In the genomic region with DNA sequence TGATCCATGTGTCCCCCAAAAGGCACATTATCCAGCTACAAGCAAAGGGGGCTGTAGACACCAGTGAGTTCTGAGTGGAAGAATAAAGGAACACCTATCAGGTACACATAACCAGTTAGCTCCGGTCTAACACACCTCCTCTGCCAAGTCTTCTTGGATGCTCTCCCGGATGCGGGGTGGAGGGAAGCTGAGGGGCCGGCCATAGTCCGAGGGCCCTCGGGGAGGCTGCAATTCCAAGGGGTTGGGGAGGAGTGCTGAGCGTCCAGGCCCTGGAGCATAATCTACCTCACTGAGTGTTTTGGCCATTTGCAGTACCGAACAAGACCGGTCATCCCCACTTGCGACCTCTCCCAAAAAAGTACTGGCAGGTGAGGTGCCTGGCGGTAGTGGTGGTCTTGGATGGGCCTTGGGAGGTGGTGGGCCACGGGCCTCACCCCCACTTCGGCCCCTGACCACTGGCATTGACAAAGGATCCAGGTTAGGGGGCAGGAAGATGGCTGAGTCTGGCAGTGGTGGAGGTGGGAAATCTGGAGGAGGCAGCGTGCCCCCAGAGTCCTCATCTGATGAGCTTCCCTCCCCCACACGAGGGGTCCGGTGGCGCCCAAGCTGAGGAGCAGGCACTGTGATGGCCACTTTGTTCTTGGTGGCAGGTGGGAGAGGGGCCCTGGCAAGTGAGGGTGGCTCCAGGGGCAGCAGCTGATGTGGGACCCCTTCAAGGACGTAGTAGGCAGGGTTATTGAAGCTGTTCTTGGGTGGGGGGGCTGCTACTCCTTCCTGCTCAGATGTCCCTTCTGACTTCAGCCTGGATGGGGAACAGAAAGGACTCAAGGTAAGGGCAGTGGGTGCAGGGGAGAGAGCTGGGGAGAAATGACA, we compare ENCODE assay signal across 13 mouse cellular contexts. TPM values are rescaled to one million over a fixed set of nuclear protein-coding genes. Genes with fewer than 3 reads are reported as not detected.
DNase-seq lines count a peak whose midpoint lies in the region; ATAC-seq and TF ChIP-seq lines count a peak whose summit lies in the region.
"Had no signal": no experiment of that assay in that cellular context is flagged by ENCODE, and none has a peak within 500 bp of the region (broad histone marks: within the 10 kb centered on the region; RNA-seq: fewer than 3 reads in every experiment).

No protein-coding gene starts in this region.

- H3K4me2 ChIP-seq in heart, embryonic 13.5 days, result no peak overlapping the region
- H3K4me2 ChIP-seq in midbrain, postnatal 0 days (ENCODE audit: low read depth, low read length, poor library complexity, severe bottlenecking), result no peak overlapping the region
- H3K4me2 ChIP-seq in embryonic facial prominence, embryonic 15.5 days (replicated peaks), result no peak overlapping the region
- no peak overlapping the region for H3K4me2 ChIP-seq in stomach, embryonic 16.5 days (ENCODE audit: low read depth, low read length)

- TF ChIP-seq CTCF in midbrain, postnatal 0 days (IDR thresholded peaks at IDR 0.05), result no peak

- peaks cover 30% of the 10 kb centered on the region for H3K27me3 ChIP-seq in heart, embryonic 13.5 days (replicated peaks)
- peaks cover 56% of the 10 kb centered on the region for H3K27me3 ChIP-seq in midbrain, embryonic 10.5 days (ENCODE audit: low read depth, poor library complexity, severe bottlenecking)
- peaks cover 41% of the 10 kb centered on the region for H3K27me3 ChIP-seq in midbrain, postnatal 0 days (ENCODE audit: insufficient read depth, low read length)
- H3K27me3 ChIP-seq in embryonic facial prominence, embryonic 15.5 days, result peaks cover 49% of the 10 kb centered on the region
- peaks cover 30% of the 10 kb centered on the region for H3K27me3 ChIP-seq in stomach, embryonic 16.5 days (ENCODE audit: control insufficient read depth, insufficient read depth, low read length)
- H3K27me3 ChIP-seq: CH12.LX had no signal

- H3K4me3 ChIP-seq in heart, embryonic 13.5 days, result no peak overlapping the region
- 0 out of 2 replicates have a peak overlapping the region, but pooled peaks have one; percentile 3 for H3K4me3 ChIP-seq in midbrain, embryonic 10.5 days
- H3K4me3 ChIP-seq in midbrain, postnatal 0 days (ENCODE audit: low read depth, low read length), result no peak overlapping the region
- no peak overlapping the region for H3K4me3 ChIP-seq in embryonic facial prominence, embryonic 15.5 days (replicated peaks)
- no peak overlapping the region for H3K4me3 ChIP-seq in stomach, embryonic 16.5 days (replicated peaks; ENCODE audit: low read length)

- H3K9me3 ChIP-seq in heart, embryonic 13.5 days, result no peaks in the 10 kb centered on the region
- H3K9me3 ChIP-seq in midbrain, embryonic 10.5 days (replicated peaks), result no peaks in the 10 kb centered on the region
- no peaks in the 10 kb centered on the region for H3K9me3 ChIP-seq in midbrain, postnatal 0 days (ENCODE audit: low read length)
- H3K9me3 ChIP-seq in embryonic facial prominence, embryonic 15.5 days (replicated peaks), result no peaks in the 10 kb centered on the region
- no peaks in the 10 kb centered on the region for H3K9me3 ChIP-seq in stomach, embryonic 16.5 days (replicated peaks; ENCODE audit: control insufficient read depth, low read length)

- peaks cover 38% of the 10 kb centered on the region for H3K4me1 ChIP-seq in heart, embryonic 13.5 days
- peaks cover 36% of the 10 kb centered on the region for H3K4me1 ChIP-seq in midbrain, embryonic 10.5 days
- no peaks in the 10 kb centered on the region for H3K4me1 ChIP-seq in midbrain, postnatal 0 days (ENCODE audit: insufficient read depth, low read length)
- peaks cover 19% of the 10 kb centered on the region for H3K4me1 ChIP-seq in embryonic facial prominence, embryonic 15.5 days
- peaks cover 12% of the 10 kb centered on the region for H3K4me1 ChIP-seq in stomach, embryonic 16.5 days (ENCODE audit: control insufficient read depth, insufficient read depth, low read length)

- intact Hi-C loops in gastrocnemius, postnatal 36 days (cut with DNase I), result loop anchor here (5.0 kb wide), 1 partner anchor 147 kb away; no protein-coding TSS in a partner anchor

- no peak for ATAC-seq in heart, embryonic 13.5 days (ENCODE audit: extremely low read depth, insufficient number of reproducible peaks, low FRiP score, low TSS enrichment)
- no peak for ATAC-seq in midbrain, postnatal 0 days (ENCODE audit: low FRiP score)
- peak; percentile 12; the same call in 1 of the 2 replicates for ATAC-seq in embryonic facial prominence, embryonic 15.5 days (ENCODE audit: insufficient number of reproducible peaks, low FRiP score, low TSS enrichment, low read depth)
- peak; percentile 19; the same call in 1 of the 2 replicates for ATAC-seq in stomach, embryonic 16.5 days (ENCODE audit: insufficient read depth, low FRiP score)
- ATAC-seq: inflammation-experienced regulatory T-cells, adult 6 months had no signal

- H3K9ac ChIP-seq in heart, embryonic 13.5 days, result peak overlapping the region; percentile 44; the same call in 1 of the 2 replicates
- H3K9ac ChIP-seq in midbrain, postnatal 0 days (replicated peaks; ENCODE audit: low read length, poor library complexity, severe bottlenecking), result no peak overlapping the region
- H3K9ac ChIP-seq in embryonic facial prominence, embryonic 15.5 days, result no peak overlapping the region
- no peak overlapping the region for H3K9ac ChIP-seq in stomach, embryonic 16.5 days (ENCODE audit: low read length)

- H3K27ac ChIP-seq in heart, embryonic 13.5 days (replicated peaks), result no peak overlapping the region
- no peak overlapping the region for H3K27ac ChIP-seq in midbrain, embryonic 10.5 days (replicated peaks)
- H3K27ac ChIP-seq in midbrain, postnatal 0 days (ENCODE audit: low read depth, low read length), result no peak overlapping the region
- no peak overlapping the region for H3K27ac ChIP-seq in embryonic facial prominence, embryonic 15.5 days (replicated peaks)
- H3K27ac ChIP-seq in stomach, embryonic 16.5 days (ENCODE audit: low read length), result no peak overlapping the region

- peaks cover 64% of the 10 kb centered on the region for H3K36me3 ChIP-seq in heart, embryonic 13.5 days
- peaks cover 64% of the 10 kb centered on the region for H3K36me3 ChIP-seq in midbrain, embryonic 10.5 days
- no peaks in the 10 kb centered on the region; the same call in 1 of the 2 replicates for H3K36me3 ChIP-seq in midbrain, postnatal 0 days (ENCODE audit: insufficient read depth, low read length)
- peaks cover 49% of the 10 kb centered on the region for H3K36me3 ChIP-seq in embryonic facial prominence, embryonic 15.5 days
- peaks cover 29% of the 10 kb centered on the region for H3K36me3 ChIP-seq in stomach, embryonic 16.5 days (ENCODE audit: control insufficient read depth, insufficient read depth, low read length)

- 79% methylated on average over 18 of the region's 18 CpGs for WGBS in heart, embryonic 13.5 days
- 88% methylated on average over 18 of the region's 18 CpGs for WGBS in midbrain, embryonic 10.5 days
- WGBS in midbrain, postnatal 0 days, result 88% methylated on average over 18 of the region's 18 CpGs
- 80% methylated on average over 18 of the region's 18 CpGs for WGBS in embryonic facial prominence, embryonic 15.5 days
- 85% methylated on average over 18 of the region's 18 CpGs for WGBS in stomach, embryonic 16.5 days

- DNase-seq in heart, adult 8-10 months (ENCODE audit: low spot score), result no peak
- DNase-seq in midbrain, embryonic 10.5 days (ENCODE audit: low spot score), result no peak
- DNase-seq in midbrain, postnatal 0 days (ENCODE audit: low spot score), result no peak
- no peak for DNase-seq in gastrocnemius, postnatal 36 days
- DNase-seq: cerebellum, adult 2 months; layer of hippocampus, adult 9-11 months had no signal

RNA-seq across cellular contexts. Expression of a gene that starts 5.9 kb away (rescaled TPM):
- 0.11 and 0.32 TPM in 2 replicates for polyA plus RNA-seq in heart, embryonic 13.5 days (2015; fragmentation: Nextera tagmentation; extraction: Ambion mirVana)
- under 1 TPM in 2 of 4 experiments, not detected in 2; 0.22 to 0.37 TPM for total RNA-seq in heart, adult 8-10 months (2022)
- polyA plus RNA-seq in midbrain, embryonic 10.5 days (2016; fragmentation: Nextera tagmentation; extraction: Ambion mirVana), result 0.83 and 2.0 TPM in 2 replicates
- 0.82 TPM in 1 of 2 replicates, not detected in the other for total RNA-seq in midbrain, postnatal 0 days (2014; rRNA removed)
- polyA plus RNA-seq in midbrain, postnatal 0 days (2015; fragmentation: Nextera tagmentation; extraction: Ambion mirVana), result 0.12 TPM in 1 of 2 replicates, not detected in the other
- polyA plus RNA-seq in embryonic facial prominence, embryonic 15.5 days (2015; fragmentation: Nextera tagmentation; extraction: Ambion mirVana), result 0.34 and 0.45 TPM in 2 replicates
- polyA plus RNA-seq in stomach, embryonic 16.5 days (2015; fragmentation: Nextera tagmentation; extraction: Ambion mirVana), result 2.0 and 2.6 TPM in 2 replicates
- not detected for total RNA-seq in gastrocnemius, postnatal 36 days (2021)
- total RNA-seq: CH12.LX; left cerebral cortex, postnatal 36 days; megakaryocyte progenitor cell, adult 5-6 weeks had no signal
- polyA plus RNA-seq: inflammation-experienced regulatory T-cells, adult 6 months had no signal

RNA-seq across cellular contexts. Expression of a gene that starts 14.0 kb away (rescaled TPM):
- 44.9 and 56.3 TPM in 2 replicates for polyA plus RNA-seq in heart, embryonic 13.5 days (2015; fragmentation: Nextera tagmentation; extraction: Ambion mirVana)
- 100 to 1,000 TPM; 174 to 207 (median 187) TPM for total RNA-seq in heart, adult 8-10 months (2022)
- polyA plus RNA-seq in midbrain, embryonic 10.5 days (2016; fragmentation: Nextera tagmentation; extraction: Ambion mirVana), result 36.2 and 38.1 TPM in 2 replicates
- 16.8 and 21.2 TPM in 2 replicates for total RNA-seq in midbrain, postnatal 0 days (2014; rRNA removed)
- 5.7 and 8.0 TPM in 2 replicates for polyA plus RNA-seq in midbrain, postnatal 0 days (2015; fragmentation: Nextera tagmentation; extraction: Ambion mirVana)
- 48.0 and 57.4 TPM in 2 replicates for polyA plus RNA-seq in embryonic facial prominence, embryonic 15.5 days (2015; fragmentation: Nextera tagmentation; extraction: Ambion mirVana)
- 27.8 and 34.1 TPM in 2 replicates for polyA plus RNA-seq in stomach, embryonic 16.5 days (2015; fragmentation: Nextera tagmentation; extraction: Ambion mirVana)
- 10 to 100 TPM; 79.2 to 96.2 TPM for total RNA-seq in gastrocnemius, postnatal 36 days (2021)

RNA-seq across cellular contexts. Expression of a gene that starts 33.0 kb away (rescaled TPM):
- polyA plus RNA-seq in heart, embryonic 13.5 days (2015; fragmentation: Nextera tagmentation; extraction: Ambion mirVana), result 1.6 and 1.8 TPM in 2 replicates
- total RNA-seq in heart, adult 8-10 months (2022), result 1 to 10 TPM; 3.1 to 5.9 (median 4.3) TPM
- polyA plus RNA-seq in midbrain, embryonic 10.5 days (2016; fragmentation: Nextera tagmentation; extraction: Ambion mirVana), result 0.70 and 1.1 TPM in 2 replicates
- total RNA-seq in midbrain, postnatal 0 days (2014; rRNA removed), result 2.6 and 3.4 TPM in 2 replicates
- 2.3 and 3.5 TPM in 2 replicates for polyA plus RNA-seq in midbrain, postnatal 0 days (2015; fragmentation: Nextera tagmentation; extraction: Ambion mirVana)
- 3.5 and 4.2 TPM in 2 replicates for polyA plus RNA-seq in embryonic facial prominence, embryonic 15.5 days (2015; fragmentation: Nextera tagmentation; extraction: Ambion mirVana)
- 1.8 and 2.0 TPM in 2 replicates for polyA plus RNA-seq in stomach, embryonic 16.5 days (2015; fragmentation: Nextera tagmentation; extraction: Ambion mirVana)
- 1 to 10 TPM; 1.3 to 2.0 TPM for total RNA-seq in gastrocnemius, postnatal 36 days (2021)
- total RNA-seq: CH12.LX; megakaryocyte progenitor cell, adult 5-6 weeks had no signal
- polyA plus RNA-seq: inflammation-experienced regulatory T-cells, adult 6 months had no signal

RNA-seq across cellular contexts. Expression of a gene that starts 39.5 kb away (rescaled TPM):
- polyA plus RNA-seq in heart, embryonic 13.5 days (2015; fragmentation: Nextera tagmentation; extraction: Ambion mirVana), result 61.7 and 64.4 TPM in 2 replicates
- total RNA-seq in heart, adult 8-10 months (2022), result 10 to 100 TPM; 20.8 to 26.8 (median 24.9) TPM
- 110 and 123 TPM in 2 replicates for polyA plus RNA-seq in midbrain, embryonic 10.5 days (2016; fragmentation: Nextera tagmentation; extraction: Ambion mirVana)
- total RNA-seq in midbrain, postnatal 0 days (2014; rRNA removed), result 49.9 and 56.9 TPM in 2 replicates
- polyA plus RNA-seq in midbrain, postnatal 0 days (2015; fragmentation: Nextera tagmentation; extraction: Ambion mirVana), result 62.7 and 68.3 TPM in 2 replicates
- 56.6 and 61.0 TPM in 2 replicates for polyA plus RNA-seq in embryonic facial prominence, embryonic 15.5 days (2015; fragmentation: Nextera tagmentation; extraction: Ambion mirVana)
- 55.9 and 57.7 TPM in 2 replicates for polyA plus RNA-seq in stomach, embryonic 16.5 days (2015; fragmentation: Nextera tagmentation; extraction: Ambion mirVana)
- 10 to 100 TPM; 16.6 to 22.3 TPM for total RNA-seq in gastrocnemius, postnatal 36 days (2021)

RNA-seq across cellular contexts. Expression of a gene that starts 46.6 kb away (rescaled TPM):
- polyA plus RNA-seq in heart, embryonic 13.5 days (2015; fragmentation: Nextera tagmentation; extraction: Ambion mirVana), result 4.7 and 6.4 TPM in 2 replicates
- total RNA-seq in heart, adult 8-10 months (2022), result under 1 TPM in 1 of 4 experiments, not detected in 3; 0.44 TPM
- polyA plus RNA-seq in midbrain, embryonic 10.5 days (2016; fragmentation: Nextera tagmentation; extraction: Ambion mirVana), result 17.9 and 19.5 TPM in 2 replicates
- total RNA-seq in midbrain, postnatal 0 days (2014; rRNA removed), result 4.9 and 11.5 TPM in 2 replicates
- 3.9 and 4.3 TPM in 2 replicates for polyA plus RNA-seq in midbrain, postnatal 0 days (2015; fragmentation: Nextera tagmentation; extraction: Ambion mirVana)
- 0.35 and 0.81 TPM in 2 replicates for polyA plus RNA-seq in embryonic facial prominence, embryonic 15.5 days (2015; fragmentation: Nextera tagmentation; extraction: Ambion mirVana)
- 9.2 and 14.3 TPM in 2 replicates for polyA plus RNA-seq in stomach, embryonic 16.5 days (2015; fragmentation: Nextera tagmentation; extraction: Ambion mirVana)
- 1 to 10 TPM in 1 of 2 experiments, under 1 TPM in 1; 0.91 to 1.2 TPM for total RNA-seq in gastrocnemius, postnatal 36 days (2021)
- polyA plus RNA-seq: inflammation-experienced regulatory T-cells, adult 6 months had no signal

Comparison
In these comparisons a context has a peak if more than half of its experiments do, and no peak if none do; other contexts are left out.
1. ATAC-seq: peak in embryonic facial prominence, embryonic 15.5 days (single experiment) and stomach, embryonic 16.5 days (single experiment); none in heart, embryonic 13.5 days (single experiment) and midbrain, postnatal 0 days (single experiment).